1 mouse cellular context compared by ENCODE assay signal in genomic region chr10:40328004-40328551, GRCm38 (mm10).
TF ChIP-seq lines count a peak whose summit lies in the region.

No protein-coding gene starts in this region.

TF ChIP-seq in MEL, 35 proteins besides CTCF, POLR2A, EP300 and RAD21 (continued from another document):
- TF ChIP-seq KAT2A (conservative IDR thresholded peaks at IDR 0.05; ENCODE audit: low read depth, low read length) (no peak), MAFK (IDR thresholded peaks at IDR 0.05; ENCODE audit: borderline replicate concordance, low read depth, low read length) (no peak), SIN3A (IDR thresholded peaks at IDR 0.05; ENCODE audit: low read length) (peak; percentile 82), POLR2AphosphoS5 (IDR thresholded peaks at IDR 0.05; ENCODE audit: borderline replicate concordance, low read depth, low read length) (no peak), USF2 (IDR thresholded peaks at IDR 0.05; ENCODE audit: borderline replicate concordance in 1 of 2, insufficient read depth in 1 of 2, low read depth in 1 of 2, low read length in 2 of 2) (no peak)
